Mouse (Mus musculus) spleen, adult 2 months (tissue): ENCODE measurements at regions not wholly inside any gene's neighbourhood (a gene's known extent, or its start where the extent isn't known, plus 50 kb on each side); places are given as distances from the start of the nearest gene placed in this dataset.

ENCODE experiments used
- DNase-seq, 2 experiments: peaks; one replicate each; pipeline versions ENCODE4 v3.0.0 to v3.0.0-alpha.2; 2012 to 2021; ENCODE audit warnings: low spot score in 2 of 2, low read depth in 1 of 2
- H3K27ac ChIP-seq: fragments of 200-500 bp; 2 replicates; pipeline ENCODE4 v1.5.1; 2012; ENCODE audit warnings: low read length, inconsistent platforms; ENCODE audit not compliant: insufficient read depth
- H3K27me3 ChIP-seq: fragments of 200-500 bp; 2 replicates; pipeline ENCODE4 v1.6.1; 2012; ENCODE audit warnings: mild to moderate bottlenecking, moderate library complexity, low read length, inconsistent platforms; ENCODE audit not compliant: control insufficient read depth, insufficient read depth
- H3K36me3 ChIP-seq: fragments of 200-500 bp; 2 replicates; pipeline ENCODE4 v1.6.1; 2012; ENCODE audit warnings: mild to moderate bottlenecking, low read length, inconsistent platforms; ENCODE audit not compliant: control insufficient read depth, insufficient read depth
- H3K4me1 ChIP-seq: fragments of 200-500 bp; 2 replicates; pipeline ENCODE4 v1.6.1; 2011; ENCODE audit warnings: inconsistent platforms; ENCODE audit not compliant: control insufficient read depth, insufficient read depth, insufficient read length
- H3K4me3 ChIP-seq: fragments of 200-500 bp; 2 replicates; pipeline ENCODE4 v1.5.1; 2011; ENCODE audit warnings: mild to moderate bottlenecking, inconsistent platforms; ENCODE audit not compliant: insufficient read depth, insufficient read length; ENCODE audit errors: extremely low read depth
- CTCF ChIP-seq: fragments of 200-500 bp; IDR thresholded peaks from 2 replicates; pipeline ENCODE4 v1.5.1; 2011; ENCODE audit warnings: mild to moderate bottlenecking, inconsistent platforms; ENCODE audit not compliant: insufficient read depth, insufficient read length, insufficient replicate concordance; ENCODE audit errors: extremely low read depth
- POLR2A ChIP-seq: fragments of 200-500 bp; IDR thresholded peaks from 2 replicates; pipeline ENCODE4 v1.6.1; 2011; ENCODE audit warnings: low read depth, low read length, inconsistent platforms
- WGBS: fragments of 180-500 bp; shearing (Covaris S2); methylation state at CpG from one replicate; pipeline ENCODE4 v1.1.7; 2018; 5-methylcytosine and 5-hydroxymethylcytosine counted together

DNA sequence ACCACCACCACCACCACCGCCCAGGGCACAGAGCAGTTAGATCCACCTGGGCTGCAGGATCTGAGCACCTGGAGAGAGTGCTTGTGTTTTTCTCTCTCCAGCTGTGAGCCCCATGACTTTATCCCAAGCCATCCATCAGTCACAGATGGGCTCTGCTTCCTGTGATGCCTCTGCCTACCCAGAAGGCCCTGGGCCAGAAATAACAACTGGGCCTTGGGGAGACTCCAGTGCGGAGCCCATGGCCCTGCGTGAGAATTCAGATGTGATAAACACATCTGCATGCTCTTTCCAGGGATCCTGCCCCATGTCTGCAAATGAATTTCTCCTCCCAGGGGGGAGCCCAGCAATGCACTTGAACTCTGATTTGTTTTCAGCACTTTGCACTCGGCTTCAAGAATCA, 235.6 kb downstream of the Tshz3 start:
- TF ChIP-seq POLR2A (no peak), CTCF (no peak)
- WGBS = 81% methylated on average over 4 of the region's 4 CpGs
- DNase-seq = no peak

DNA sequence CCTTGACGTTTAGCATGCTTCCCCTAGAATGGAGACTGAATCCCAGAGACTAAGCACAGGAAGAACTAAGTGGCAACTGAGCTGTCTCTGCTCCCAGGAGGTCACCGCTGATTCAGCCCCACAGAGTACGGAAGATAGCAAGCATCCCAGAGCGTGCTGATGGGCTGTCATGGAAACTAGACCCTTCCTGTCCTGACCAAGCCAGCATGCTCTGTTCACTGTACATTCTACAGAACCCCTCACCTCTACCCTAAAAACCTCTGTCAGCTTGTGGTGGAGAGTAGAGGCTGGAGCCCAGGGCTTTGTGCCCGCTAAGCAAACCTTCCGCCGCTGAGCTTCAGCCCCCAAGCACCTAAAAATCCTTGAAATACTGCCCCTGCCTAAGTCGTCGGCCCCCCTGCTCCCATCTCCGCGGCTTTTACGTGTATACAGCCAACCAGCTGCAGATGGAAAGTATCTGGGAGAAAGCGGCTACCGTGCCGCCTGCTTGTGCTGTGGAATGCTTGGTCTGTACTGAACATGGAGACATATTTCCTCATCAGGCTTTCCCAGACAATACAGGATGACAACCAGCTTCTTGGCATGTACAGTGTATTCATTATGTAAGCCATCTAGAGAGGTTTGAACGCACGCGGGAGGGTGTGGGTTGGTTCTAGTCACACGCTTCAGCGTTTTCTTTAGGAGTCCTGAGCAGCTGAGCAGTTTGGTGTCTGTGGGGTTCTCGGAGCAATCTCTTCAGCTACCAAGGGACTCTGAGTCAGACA, 237.1 kb downstream of the Tshz3 start:
- Histone ChIP-seq H3K27me3 (no peaks in the 10 kb centered on the region), H3K36me3 (no peaks in the 10 kb centered on the region), H3K4me3 (no peak overlapping the region), H3K4me1 (no peaks in the 10 kb centered on the region), H3K27ac (no peak overlapping the region)
- DNase-seq = no peak
- TF ChIP-seq CTCF (no peak), POLR2A (no peak)
- WGBS = 87% methylated on average over 21 of the region's 21 CpGs

More for the DNA sequence above, 235.6 kb downstream of the Tshz3 start:
- no peak overlapping the region for H3K27ac ChIP-seq
- no peaks in the 10 kb centered on the region for H3K27me3 ChIP-seq
- H3K36me3 ChIP-seq = no peaks in the 10 kb centered on the region
- H3K4me1 ChIP-seq = no peaks in the 10 kb centered on the region
- no peak overlapping the region for H3K4me3 ChIP-seq

DNA sequence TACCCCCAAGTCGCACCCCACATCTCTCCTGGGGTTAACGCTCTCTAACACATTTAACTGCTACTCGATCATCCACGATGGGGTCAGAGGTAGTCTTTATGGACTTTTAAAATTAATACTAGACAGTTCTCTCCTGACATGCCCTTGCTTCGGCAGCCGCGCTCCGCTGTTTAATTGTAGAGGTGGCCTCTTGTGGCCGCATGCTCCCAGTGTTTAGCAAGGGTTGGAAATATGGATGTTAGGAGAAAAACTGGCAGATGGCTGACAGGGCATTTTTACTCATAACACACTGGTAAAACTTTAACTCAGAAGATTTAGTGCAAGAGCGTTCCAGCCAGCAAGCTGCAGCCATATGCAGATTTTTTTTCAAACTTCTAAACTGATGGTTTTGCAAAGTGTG, 242.7 kb downstream of the Tshz3 start:
- Histone ChIP-seq H3K4me1 (no peaks in the 10 kb centered on the region), H3K4me3 (no peak overlapping the region), H3K27ac (no peak overlapping the region), H3K36me3 (no peaks in the 10 kb centered on the region), H3K27me3 (no peaks in the 10 kb centered on the region)
- 91% methylated on average over 10 of the region's 10 CpGs for WGBS
- DNase-seq = no peak
- no peak for TF ChIP-seq CTCF

DNA sequence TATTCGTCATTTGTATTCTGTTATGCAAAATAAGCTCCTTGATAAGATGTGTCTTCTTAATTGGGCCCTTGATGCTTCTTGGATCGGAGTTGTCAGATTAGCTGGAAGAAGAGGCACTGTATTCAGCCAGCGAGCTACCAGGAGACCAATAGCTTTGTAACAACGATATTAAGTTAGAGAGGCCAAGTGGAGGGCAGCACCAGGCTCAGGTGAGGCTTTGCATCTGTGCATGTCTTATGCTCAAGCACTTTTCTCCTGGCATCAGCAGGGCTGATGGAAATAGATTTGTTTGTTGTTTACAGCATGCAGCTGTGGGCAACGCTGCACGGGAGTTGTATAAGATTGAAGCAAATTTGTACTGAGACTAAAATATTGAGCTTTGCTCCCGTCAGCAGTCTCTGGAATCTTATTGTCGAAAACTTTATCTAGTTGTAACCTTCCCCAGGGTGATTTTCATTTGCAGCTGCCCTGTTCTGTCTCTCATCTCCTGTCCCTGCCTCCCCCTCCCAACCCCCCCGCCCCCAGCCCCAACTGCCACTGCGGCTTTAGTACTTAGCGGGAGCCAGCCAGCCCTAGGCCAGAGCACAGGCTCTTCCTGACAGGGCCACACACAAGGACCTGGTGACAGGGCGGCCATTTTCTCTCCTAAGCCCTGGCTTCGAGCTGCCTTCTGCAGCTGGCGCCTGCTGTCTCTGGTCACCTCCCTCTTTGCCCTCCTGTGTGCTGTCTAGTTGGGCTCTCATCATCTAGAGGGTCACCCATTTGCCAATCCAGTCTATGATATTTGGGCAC, 247.3 kb downstream of the Tshz3 start:
- TF ChIP-seq CTCF = no peak
- no peak for TF ChIP-seq POLR2A
- H3K4me3 ChIP-seq = no peak overlapping the region
- 88% methylated on average over 14 of the region's 14 CpGs for WGBS
- no peaks in the 10 kb centered on the region for H3K27me3 ChIP-seq
- no peak overlapping the region for H3K27ac ChIP-seq
- DNase-seq = no peak
- H3K36me3 ChIP-seq = no peaks in the 10 kb centered on the region
- H3K4me1 ChIP-seq = no peaks in the 10 kb centered on the region

DNA sequence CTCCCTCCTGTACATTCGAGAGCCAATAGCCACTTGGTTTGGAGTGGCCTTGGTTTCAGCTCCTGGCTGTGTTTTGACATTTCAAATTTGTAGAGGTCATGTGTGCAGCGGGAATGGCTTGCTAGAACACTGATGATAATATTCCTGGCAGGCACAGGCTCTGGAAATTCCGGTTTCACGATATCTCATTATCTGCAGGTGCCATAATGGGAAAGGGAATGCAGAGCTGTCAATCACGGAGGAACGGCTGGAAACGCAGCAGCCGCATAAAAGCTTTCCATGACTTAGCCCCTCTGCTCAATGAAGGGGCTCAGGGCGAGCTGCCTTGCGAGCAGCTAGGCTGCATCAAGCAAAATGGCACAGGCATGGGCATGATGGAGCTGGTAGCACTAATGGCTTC, 251.6 kb downstream of the Tshz3 start:
- DNase-seq = no peak
- Histone ChIP-seq H3K27me3 (no peaks in the 10 kb centered on the region), H3K27ac (no peak overlapping the region), H3K4me3 (no peak overlapping the region), H3K36me3 (no peaks in the 10 kb centered on the region), H3K4me1 (no peaks in the 10 kb centered on the region)
- 85% methylated on average over 10 of the region's 10 CpGs for WGBS
- TF ChIP-seq POLR2A (no peak), CTCF (no peak)

DNA sequence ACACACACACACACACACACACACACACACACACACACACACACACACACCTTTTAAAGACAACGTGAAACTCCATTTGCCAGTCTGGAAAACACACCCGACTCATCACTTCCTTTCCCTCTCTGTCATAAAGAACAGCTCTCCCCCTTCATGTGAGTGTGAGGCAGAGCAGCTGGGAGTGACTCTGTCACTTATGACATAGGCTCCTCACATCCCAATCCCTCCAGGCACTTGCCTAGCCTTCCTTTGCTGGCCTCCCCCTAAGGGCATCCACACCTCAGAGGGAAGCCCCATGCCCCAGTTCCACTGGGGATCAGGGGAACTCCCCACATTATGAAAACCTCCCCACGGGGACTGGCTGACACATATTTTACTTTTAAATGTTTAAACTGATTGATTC, 257.5 kb downstream of the Tshz3 start:
- Histone ChIP-seq H3K36me3 (no peaks in the 10 kb centered on the region), H3K27me3 (no peaks in the 10 kb centered on the region), H3K4me1 (no peaks in the 10 kb centered on the region), H3K4me3 (no peak overlapping the region), H3K27ac (no peak overlapping the region)
- TF ChIP-seq CTCF = no peak
- TF ChIP-seq POLR2A = no peak
- DNase-seq = no peak
- 63% methylated on average over 3 of the region's 3 CpGs for WGBS

DNA sequence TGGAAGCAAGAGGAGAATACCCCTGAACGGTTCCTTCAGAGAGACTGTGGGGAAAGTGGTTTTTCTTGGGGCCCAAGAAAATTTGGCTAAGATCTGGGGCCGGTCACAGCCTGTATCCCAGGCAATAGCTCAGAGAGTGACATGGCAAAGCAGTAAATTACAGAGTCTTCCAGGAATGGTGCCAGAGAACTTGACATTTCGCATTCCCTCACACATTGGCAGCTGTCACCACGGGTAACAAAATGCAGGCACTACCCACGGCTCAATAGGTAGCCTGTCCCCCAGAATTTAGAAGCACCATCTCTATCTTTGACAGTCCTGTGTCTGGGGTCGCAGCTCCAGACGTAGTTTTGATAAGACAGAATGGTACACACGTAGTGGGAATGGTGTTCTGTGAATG, 260.3 kb downstream of the Tshz3 start:
- Histone ChIP-seq H3K27ac (no peak overlapping the region), H3K27me3 (no peaks in the 10 kb centered on the region), H3K36me3 (no peaks in the 10 kb centered on the region), H3K4me1 (no peaks in the 10 kb centered on the region), H3K4me3 (no peak overlapping the region)
- DNase-seq = no peak
- 81% methylated on average over 8 of the region's 8 CpGs for WGBS
- no peak for TF ChIP-seq POLR2A
- no peak for TF ChIP-seq CTCF
